Mouse (Mus musculus) intestine, embryonic 14.5 days (tissue): ENCODE data around the gene Fkbp5. TPM values are rescaled to one million over a fixed set of nuclear protein-coding genes. Genes with fewer than 3 reads are reported as not detected.
A peak's percentile ranks its signal among the peaks of the same experiment; 100 is the strongest.

ENCODE experiments used
- ATAC-seq: fragments of 200-750 bp; cut with Nextera tagmentation; replicated peaks from 2 replicates; pipeline ENCODE4 v1.8.0; 2017; ENCODE audit warnings: low read depth, moderate number of reproducible peaks, moderate TSS enrichment, moderate library complexity; ENCODE audit not compliant: low FRiP score, low TSS enrichment
- DNase-seq: peaks from one replicate; pipeline ENCODE4 v3.0.0-alpha.2; 2018; ENCODE audit warnings: low spot score
- H3K27ac ChIP-seq: fragments of 300-500 bp; sonication (generic); 2 replicates; pipeline ENCODE4 v1.5.1; 2014; ENCODE audit warnings: low read depth, mild to moderate bottlenecking, control low read depth
- H3K27me3 ChIP-seq: fragments of 300-500 bp; sonication (generic); replicated peaks from 2 replicates; pipeline ENCODE4 v1.6.1; 2014; ENCODE audit warnings: low read length, control low read depth; ENCODE audit not compliant: control insufficient read depth, insufficient read depth
- H3K36me3 ChIP-seq: fragments of 300-500 bp; sonication (generic); 2 replicates; pipeline ENCODE4 v1.6.1; 2014; ENCODE audit warnings: low read length, control low read depth; ENCODE audit not compliant: control insufficient read depth, insufficient read depth
- H3K4me1 ChIP-seq: fragments of 300-500 bp; sonication (generic); replicated peaks from 2 replicates; pipeline ENCODE4 v1.6.1; 2014; ENCODE audit warnings: low read length, control low read depth, mixed read lengths; ENCODE audit not compliant: control insufficient read depth, insufficient read depth
- H3K4me2 ChIP-seq: fragments of 300-500 bp; sonication (generic); 2 replicates; pipeline ENCODE4 v1.6.1; 2014; ENCODE audit warnings: low read length
- H3K4me3 ChIP-seq: fragments of 300-500 bp; sonication (generic); 2 replicates; pipeline ENCODE4 v1.5.1; 2014; ENCODE audit warnings: low read depth, low read length, control low read depth, mixed read lengths
- H3K9ac ChIP-seq: fragments of 300-500 bp; sonication (generic); 2 replicates; pipeline ENCODE4 v1.6.1; 2014; ENCODE audit warnings: mild to moderate bottlenecking, low read length
- H3K9me3 ChIP-seq: fragments of 300-500 bp; sonication (generic); 2 replicates; pipeline ENCODE4 v1.6.1; 2016; ENCODE audit warnings: low read length, control low read depth; ENCODE audit not compliant: control insufficient read depth
- WGBS: fragments of 180-500 bp; shearing (Covaris S2); extraction: QIAGEN DNeasy Blood & Tissue Kit; methylation state at CpG from one replicate; pipeline ENCODE4 v1.1.7; 2014; 5-methylcytosine and 5-hydroxymethylcytosine counted together
- polyA plus RNA-seq: library from polyadenylated mRNA; unstranded; fragments of >200 nt; fragmentation: Nextera tagmentation; extraction: Ambion mirVana; gene quantifications from 2 replicates; pipeline ENCODE4 v1.2.1, GENCODE M21; 2014

Fkbp5 gene
- polyA plus RNA-seq, 1 experiment from 2014 or later, result 8.7 TPM

- H3K4me2 ChIP-seq, result no peak within 1 kb of the TSS
- WGBS, result 76% methylated on average over 14 of the region's 14 CpGs
- H3K9me3 ChIP-seq, result no peaks in the 10 kb centered on the region
- no peak within 1 kb of the TSS for H3K27ac ChIP-seq
- no peak within 1 kb of the TSS for H3K9ac ChIP-seq
- H3K4me3 ChIP-seq, result no peak within 1 kb of the TSS
- no peak for ATAC-seq
- DNase-seq, result no peak
- H3K27me3 ChIP-seq, result no peaks in the 10 kb centered on the region
- H3K36me3 ChIP-seq, result no peaks in the 10 kb centered on the region
- no peaks in the 10 kb centered on the region; the same call in 1 of the 2 replicates for H3K4me1 ChIP-seq
Observed at GRCm38 (mm10) chr17:28549111-28549510, 31.8 kb upstream of the Fkbp5 start, which contains the start of gene Clpsl2. Gene Clpsl2, plus strand, starts transcription at chr17:28549411.

GRCm38 (mm10) chr17:28548550-28548949 is 31.2 kb upstream of the Fkbp5 start:
- DNase-seq, result no peak

GRCm38 (mm10) chr17:28546925-28547324 is 29.6 kb upstream of the Fkbp5 start:
- Histone ChIP-seq H3K27me3 (no peaks in the 10 kb centered on the region), H3K27ac (no peak overlapping the region), H3K4me1 (no peaks in the 10 kb centered on the region), H3K9ac (no peak overlapping the region), H3K36me3 (no peaks in the 10 kb centered on the region), H3K4me3 (no peak overlapping the region), H3K4me2 (no peak overlapping the region), H3K9me3 (no peaks in the 10 kb centered on the region)
- ATAC-seq (no peak), DNase-seq (no peak)
- 83% methylated on average over 1 of the region's 1 CpGs for WGBS

More at GRCm38 (mm10) chr17:28548550-28548949, 31.2 kb upstream of the Fkbp5 start:
- no peak for ATAC-seq
- H3K27me3 ChIP-seq, result no peaks in the 10 kb centered on the region
- no peaks in the 10 kb centered on the region for H3K36me3 ChIP-seq
- 63% methylated on average over 11 of the region's 11 CpGs for WGBS
- H3K4me2 ChIP-seq, result no peak overlapping the region
- H3K4me1 ChIP-seq, result no peaks in the 10 kb centered on the region; the same call in 1 of the 2 replicates
- no peak overlapping the region for H3K4me3 ChIP-seq
- H3K9me3 ChIP-seq, result no peaks in the 10 kb centered on the region
- H3K9ac ChIP-seq, result no peak overlapping the region
- no peak overlapping the region for H3K27ac ChIP-seq

GRCm38 (mm10) chr17:28537881-28538280 is 20.6 kb upstream of the Fkbp5 start:
- H3K9ac ChIP-seq, result no peak overlapping the region
- H3K27ac ChIP-seq, result no peak overlapping the region

GRCm38 (mm10) chr17:28533327-28533726 is 16.0 kb upstream of the Fkbp5 start:
- Histone ChIP-seq H3K4me1 (no peaks in the 10 kb centered on the region), H3K9ac (no peak overlapping the region), H3K9me3 (0 out of 2 replicates have a peak, but pooled peaks cover 3% of the 10 kb centered on the region), H3K4me2 (no peak overlapping the region), H3K27me3 (no peaks in the 10 kb centered on the region), H3K27ac (no peak overlapping the region), H3K36me3 (no peaks in the 10 kb centered on the region), H3K4me3 (no peak overlapping the region)
- DNase-seq, result no peak
- WGBS, result 85% methylated on average over 13 of the region's 13 CpGs
- ATAC-seq, result no peak

More at GRCm38 (mm10) chr17:28537881-28538280, 20.6 kb upstream of the Fkbp5 start:
- WGBS, result 45% methylated on average over 12 of the region's 12 CpGs
- no peaks in the 10 kb centered on the region for H3K36me3 ChIP-seq
- H3K4me2 ChIP-seq, result no peak overlapping the region
- 0 out of 2 replicates have a peak, but pooled peaks cover 5% of the 10 kb centered on the region for H3K9me3 ChIP-seq
- H3K4me1 ChIP-seq, result no peaks in the 10 kb centered on the region
- DNase-seq (no peak), ATAC-seq (no peak)
- no peak overlapping the region for H3K4me3 ChIP-seq
- H3K27me3 ChIP-seq, result no peaks in the 10 kb centered on the region

- H3K4me1 ChIP-seq, result peaks cover 3% of the 10 kb centered on the region; the same call in 1 of the 2 replicates
- DNase-seq (no peak), ATAC-seq (no peak)
- no peaks in the 10 kb centered on the region for H3K9me3 ChIP-seq
- H3K36me3 ChIP-seq, result no peaks in the 10 kb centered on the region
- 85% methylated on average over 7 of the region's 7 CpGs for WGBS
- H3K27ac ChIP-seq, result no peak overlapping the region
- H3K4me2 ChIP-seq, result no peak overlapping the region
- no peak overlapping the region for H3K9ac ChIP-seq
- H3K27me3 ChIP-seq, result no peaks in the 10 kb centered on the region
- H3K4me3 ChIP-seq, result no peak overlapping the region
Observed at GRCm38 (mm10) chr17:28532557-28532956, 15.2 kb upstream of the Fkbp5 start.

GRCm38 (mm10) chr17:28531946-28532345 is 14.6 kb upstream of the Fkbp5 start:
- Histone ChIP-seq H3K27me3 (no peaks in the 10 kb centered on the region), H3K27ac (no peak overlapping the region), H3K4me3 (no peak overlapping the region), H3K4me2 (peak overlapping the region; percentile 14; the same call in 1 of the 2 replicates), H3K4me1 (peaks cover 7% of the 10 kb centered on the region; the same call in 1 of the 2 replicates), H3K36me3 (no peaks in the 10 kb centered on the region), H3K9me3 (no peaks in the 10 kb centered on the region), H3K9ac (no peak overlapping the region)
- WGBS, result 15% methylated on average over 18 of the region's 18 CpGs
- DNase-seq (no peak), ATAC-seq (no peak)

GRCm38 (mm10) chr17:28530506-28530905 is 13.2 kb upstream of the Fkbp5 start, which contains the start of gene Armc12:
Gene Armc12, plus strand, starts transcription at chr17:28530806.
- Histone ChIP-seq H3K4me1 (peaks cover 7% of the 10 kb centered on the region; the same call in 1 of the 2 replicates), H3K4me3 (no peak within 1 kb of the TSS), H3K9me3 (no peaks in the 10 kb centered on the region), H3K27ac (no peak within 1 kb of the TSS), H3K36me3 (no peaks in the 10 kb centered on the region), H3K27me3 (no peaks in the 10 kb centered on the region), H3K4me2 (no peak within 1 kb of the TSS), H3K9ac (no peak within 1 kb of the TSS)
- DNase-seq, result no peak
- ATAC-seq, result no peak
- 80% methylated on average over 6 of the region's 6 CpGs for WGBS

GRCm38 (mm10) chr17:28529116-28529515 is 11.8 kb upstream of the Fkbp5 start:
- DNase-seq (no peak), ATAC-seq (no peak)
- Histone ChIP-seq H3K9ac (no peak overlapping the region), H3K9me3 (no peaks in the 10 kb centered on the region), H3K4me1 (peaks cover 8% of the 10 kb centered on the region; the same call in 1 of the 2 replicates), H3K36me3 (no peaks in the 10 kb centered on the region), H3K4me2 (no peak overlapping the region), H3K27ac (no peak overlapping the region), H3K27me3 (no peaks in the 10 kb centered on the region), H3K4me3 (no peak overlapping the region)
- WGBS, result 61% methylated on average over 4 of the region's 4 CpGs
